12 mouse cellular contexts compared by ENCODE assay signal in genomic region chr14:25753021-25753420, GRCm38 (mm10). TPM values are rescaled to one million over a fixed set of nuclear protein-coding genes. Genes with fewer than 3 reads are reported as not detected.
DNase-seq lines count a peak whose midpoint lies in the region; ATAC-seq and TF ChIP-seq lines count a peak whose summit lies in the region.
"Had no signal": no experiment of that assay in that cellular context is flagged by ENCODE, and none has a peak within 500 bp of the region (broad histone marks: within the 10 kb centered on the region; RNA-seq: fewer than 3 reads in every experiment).

No protein-coding gene starts in this region.

- peaks cover 80% of the 10 kb centered on the region for H3K4me1 ChIP-seq in heart, embryonic 12.5 days (replicated peaks)
- peaks cover 9% of the 10 kb centered on the region; the same call in 1 of the 2 replicates for H3K4me1 ChIP-seq in intestine, postnatal 0 days (replicated peaks; ENCODE audit: control insufficient read depth, insufficient read depth, low read length)
- H3K4me1 ChIP-seq in stomach, embryonic 16.5 days (ENCODE audit: control insufficient read depth, insufficient read depth, low read length): peaks cover 66% of the 10 kb centered on the region

- 43% methylated on average over 5 of the region's 5 CpGs for WGBS in heart, embryonic 12.5 days
- WGBS in intestine, postnatal 0 days: 53% methylated on average over 5 of the region's 5 CpGs
- WGBS in stomach, embryonic 16.5 days: 60% methylated on average over 5 of the region's 5 CpGs

- TF ChIP-seq CTCF in intestine, postnatal 0 days (IDR thresholded peaks at IDR 0.05; ENCODE audit: low read depth): peak; percentile 31

- no peak overlapping the region for H3K27ac ChIP-seq in heart, embryonic 12.5 days (ENCODE audit: poor library complexity, severe bottlenecking)
- no peak overlapping the region for H3K27ac ChIP-seq in intestine, postnatal 0 days (ENCODE audit: low read depth, low read length)
- H3K27ac ChIP-seq in stomach, embryonic 16.5 days (ENCODE audit: low read length): peak overlapping the region; percentile 36; the same call in 1 of the 2 replicates
- H3K27ac ChIP-seq: embryonic facial prominence, embryonic 12.5 days; kidney, postnatal 0 days had no signal

- no peak overlapping the region for H3K4me3 ChIP-seq in heart, embryonic 12.5 days
- no peak overlapping the region for H3K4me3 ChIP-seq in intestine, postnatal 0 days (ENCODE audit: low read depth, low read length)
- no peak overlapping the region for H3K4me3 ChIP-seq in stomach, embryonic 16.5 days (replicated peaks; ENCODE audit: low read length)
- H3K4me3 ChIP-seq: embryonic facial prominence, embryonic 12.5 days had no signal

- no peak overlapping the region for H3K4me2 ChIP-seq in heart, embryonic 12.5 days
- H3K4me2 ChIP-seq in intestine, postnatal 0 days (replicated peaks; ENCODE audit: low read depth): no peak overlapping the region
- H3K4me2 ChIP-seq in stomach, embryonic 16.5 days (ENCODE audit: low read depth, low read length): no peak overlapping the region
- H3K4me2 ChIP-seq: embryonic facial prominence, embryonic 12.5 days had no signal

- no peaks in the 10 kb centered on the region for H3K27me3 ChIP-seq in heart, embryonic 12.5 days (replicated peaks)
- H3K27me3 ChIP-seq in intestine, postnatal 0 days (replicated peaks; ENCODE audit: control insufficient read depth, insufficient read depth, low read length): no peaks in the 10 kb centered on the region
- H3K27me3 ChIP-seq in stomach, embryonic 16.5 days (ENCODE audit: control insufficient read depth, insufficient read depth, low read length): no peaks in the 10 kb centered on the region
- H3K27me3 ChIP-seq: embryonic facial prominence, embryonic 12.5 days had no signal

- H3K36me3 ChIP-seq in heart, embryonic 12.5 days: peaks cover 50% of the 10 kb centered on the region
- H3K36me3 ChIP-seq in intestine, postnatal 0 days (ENCODE audit: control insufficient read depth, insufficient read depth): peaks cover 14% of the 10 kb centered on the region; the same call in 1 of the 2 replicates
- 0 out of 2 replicates have a peak, but pooled peaks cover 4% of the 10 kb centered on the region for H3K36me3 ChIP-seq in stomach, embryonic 16.5 days (ENCODE audit: control insufficient read depth, insufficient read depth, low read length)

- no peak for ATAC-seq in heart, embryonic 12.5 days (ENCODE audit: insufficient number of reproducible peaks, low FRiP score)
- no peak for ATAC-seq in intestine, postnatal 0 days
- ATAC-seq in stomach, embryonic 16.5 days (ENCODE audit: insufficient read depth, low FRiP score): no peak
- ATAC-seq: forebrain, embryonic 16.5 days had no signal

- no peak overlapping the region for H3K9ac ChIP-seq in heart, embryonic 12.5 days
- no peak overlapping the region for H3K9ac ChIP-seq in intestine, postnatal 0 days (ENCODE audit: low read depth, low read length)
- no peak overlapping the region for H3K9ac ChIP-seq in stomach, embryonic 16.5 days (ENCODE audit: low read length)
- H3K9ac ChIP-seq: embryonic facial prominence, embryonic 12.5 days had no signal

- H3K9me3 ChIP-seq in heart, embryonic 12.5 days (replicated peaks): no peaks in the 10 kb centered on the region
- no peaks in the 10 kb centered on the region for H3K9me3 ChIP-seq in intestine, postnatal 0 days (ENCODE audit: control insufficient read depth)
- H3K9me3 ChIP-seq in stomach, embryonic 16.5 days (replicated peaks; ENCODE audit: control insufficient read depth, low read length): no peaks in the 10 kb centered on the region
- H3K9me3 ChIP-seq: embryonic facial prominence, embryonic 12.5 days had no signal

- DNase-seq in heart, adult 18-20 months: peak; percentile 72 to 87
- DNase-seq in right cerebral cortex, postnatal 36 days (ENCODE audit: low spot score in 2 of 2): peak; percentile 44 to 65
- no peak for DNase-seq in right cerebral cortex, postnatal 25 days
- DNase-seq in spleen, postnatal 36 days (ENCODE audit: low spot score in 2 of 2): no peak
- DNase-seq in adrenal gland, adult 2 months: no peak
- DNase-seq: retina, postnatal 1 day had no signal

RNA-seq across cellular contexts. Expression of gene Zcchc24, which starts 15.8 kb away (rescaled TPM):
- 10 to 100 TPM; 33.9 to 34.9 TPM for total RNA-seq in heart, adult 18-20 months (2021)
- polyA plus RNA-seq in heart, embryonic 12.5 days (2016; fragmentation: Nextera tagmentation; extraction: Ambion mirVana): 30.4 and 31.9 TPM in 2 replicates
- polyA plus RNA-seq in intestine, postnatal 0 days (2015; fragmentation: Nextera tagmentation; extraction: Ambion mirVana): 10.3 and 12.1 TPM in 2 replicates
- polyA plus RNA-seq in stomach, embryonic 16.5 days (2015; fragmentation: Nextera tagmentation; extraction: Ambion mirVana): 15.3 and 17.1 TPM in 2 replicates
- 10 to 100 TPM; 19.5 to 32.6 TPM for total RNA-seq in adrenal gland, adult 2 months (2021)
- 19.5 and 20.6 TPM in 2 replicates for polyA plus RNA-seq in adrenal gland, adult 2 months (2012; rRNA removed)

RNA-seq across cellular contexts. Expression of gene Ppif, which starts 59.1 kb away (rescaled TPM):
- total RNA-seq in heart, adult 18-20 months (2021): 100 to 1,000 TPM; 287 to 306 TPM
- polyA plus RNA-seq in heart, embryonic 12.5 days (2016; fragmentation: Nextera tagmentation; extraction: Ambion mirVana): 101 and 104 TPM in 2 replicates
- polyA plus RNA-seq in intestine, postnatal 0 days (2015; fragmentation: Nextera tagmentation; extraction: Ambion mirVana): 73.8 and 80.0 TPM in 2 replicates
- polyA plus RNA-seq in stomach, embryonic 16.5 days (2015; fragmentation: Nextera tagmentation; extraction: Ambion mirVana): 47.7 and 69.3 TPM in 2 replicates
- total RNA-seq in adrenal gland, adult 2 months (2021): 10 to 100 TPM; 21.2 to 34.6 TPM
- 103 and 109 TPM in 2 replicates for polyA plus RNA-seq in adrenal gland, adult 2 months (2012; rRNA removed)

Comparison
In these comparisons a context has a peak if more than half of its experiments do, and no peak if none do; other contexts are left out.
1. DNase-seq: peak in heart, adult 18-20 months (2 of 2) and right cerebral cortex, postnatal 36 days (2 of 2); none in right cerebral cortex, postnatal 25 days (single experiment), spleen, postnatal 36 days (0 of 2) and adrenal gland, adult 2 months (single experiment).